Mouse (Mus musculus): ENCODE results near the gene Wdr73. TPM values are rescaled to one million over a fixed set of nuclear protein-coding genes. Genes with fewer than 3 reads are reported as not detected.

Wdr73 gene
- polyA plus RNA-seq (2015; fragmentation: Nextera tagmentation; extraction: Ambion mirVana): 26.4 and 30.6 TPM in 2 replicates

GRCm38 (mm10) chr7:80900944-80901501, at the start of gene Wdr73:
Wdr73 (minus strand) TSS chr7:80901269.

GRCm38 (mm10) chr7:80947445-80948350, 46.6 kb upstream of the Wdr73 start, which contains the start of gene Sec11a:
Sec11a (minus strand) TSS chr7:80947780.

GRCm38 (mm10) chr7:80904921-80905515, 3.9 kb upstream of the Wdr73 start, which contains the start of gene Nmb:
Nmb (minus strand) TSS chr7:80905076.

GRCm38 (mm10) chr7:80860729-80861274, 40.3 kb downstream of the Wdr73 start, which contains the start of gene Zscan2:
Zscan2 (plus strand) TSS chr7:80860920.

Other genes with a start within 250 kb of the Wdr73 start
- 17.7 and 19.8 TPM in 2 replicates for gene Crtc3, start 212.4 kb downstream of the Wdr73 start, polyA plus RNA-seq (2015; fragmentation: Nextera tagmentation; extraction: Ambion mirVana)
- 14.8 and 15.5 TPM in 2 replicates for gene Iqgap1, start 75.3 kb downstream of the Wdr73 start, polyA plus RNA-seq (2015; fragmentation: Nextera tagmentation; extraction: Ambion mirVana)
- 2.1 and 2.7 TPM in 2 replicates for gene Zscan2, start 40.3 kb downstream of the Wdr73 start, polyA plus RNA-seq (2015; fragmentation: Nextera tagmentation; extraction: Ambion mirVana)
- 12.7 and 13.0 TPM in 2 replicates for gene Nmb, start 3.8 kb upstream of the Wdr73 start, polyA plus RNA-seq (2015; fragmentation: Nextera tagmentation; extraction: Ambion mirVana)
- 137 and 142 TPM in 2 replicates for gene Sec11a, start 46.5 kb upstream of the Wdr73 start, polyA plus RNA-seq (2015; fragmentation: Nextera tagmentation; extraction: Ambion mirVana)
- 6.3 and 6.5 TPM in 2 replicates for gene Zfp592, start 92.4 kb upstream of the Wdr73 start, polyA plus RNA-seq (2015; fragmentation: Nextera tagmentation; extraction: Ambion mirVana)
- 0.11 and 0.18 TPM in 2 replicates for gene Alpk3, start 156.3 kb upstream of the Wdr73 start, polyA plus RNA-seq (2015; fragmentation: Nextera tagmentation; extraction: Ambion mirVana)
- 0.17 TPM in 1 of 2 replicates, not detected in the other for gene Slc28a1, start 213.5 kb upstream of the Wdr73 start, polyA plus RNA-seq (2015; fragmentation: Nextera tagmentation; extraction: Ambion mirVana)